Mouse (Mus musculus) lung, adult 2 months (tissue): ENCODE data around the gene Mas1.

Experiments used
- CTCF ChIP-seq: fragments of 200-500 bp; IDR thresholded peaks from 2 replicates; pipeline ENCODE4 v1.5.1; 2011; ENCODE audit warnings: mild to moderate bottlenecking, low read length, control low read depth; ENCODE audit not compliant: insufficient read depth
- POLR2A ChIP-seq: fragments of 200-500 bp; IDR thresholded peaks from 2 replicates; pipeline ENCODE4 v1.6.1; 2011; ENCODE audit warnings: low read depth, mild to moderate bottlenecking, control low read depth, low read length, borderline replicate concordance; ENCODE audit errors: extremely low read depth

DNA sequence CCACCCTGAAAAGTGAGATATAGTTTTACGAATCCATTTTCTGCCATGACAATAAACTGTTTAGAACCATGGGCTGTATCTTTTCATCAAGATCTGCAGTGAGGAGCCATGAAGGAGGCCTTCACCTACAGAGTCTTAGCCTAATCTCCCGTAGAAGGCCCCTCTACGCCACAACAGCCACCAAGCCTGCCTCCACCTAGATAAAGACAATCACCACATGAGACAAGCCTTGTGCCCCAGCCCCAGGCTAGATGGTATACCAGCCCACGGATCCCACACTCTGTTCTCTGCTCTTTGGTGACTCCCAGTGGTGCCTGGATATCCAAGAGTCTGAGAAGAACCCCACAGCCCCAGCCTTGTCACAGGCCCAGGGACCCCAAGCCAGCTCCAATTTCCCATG is 52.1 kb downstream of the Mas1 start:
- no peak for TF ChIP-seq CTCF
- TF ChIP-seq POLR2A = no peak
